Mouse (Mus musculus): Measurements from ENCODE around the gene Tctn1.
"Not testable (repeated sequence)": the region's sequence is repeated elsewhere in the genome, so short reads cannot be mapped to it uniquely, and the experiment has no call there.

The Tctn1 gene

GRCm38 (mm10) chr5:122217636-122218035 lies 46.6 kb downstream of the Tctn1 start:
- DNase-seq, result no peak

GRCm38 (mm10) chr5:122213861-122214260 lies 50.4 kb downstream of the Tctn1 start:
- DNase-seq, result no peak

- DNase-seq, result not testable (repeated sequence)
Measured at GRCm38 (mm10) chr5:122212820-122213219, 51.4 kb downstream of the Tctn1 start.

GRCm38 (mm10) chr5:122212125-122212524 lies 52.1 kb downstream of the Tctn1 start:
- DNase-seq, result no peak

GRCm38 (mm10) chr5:122210890-122211289 lies 53.4 kb downstream of the Tctn1 start:
- no peak for DNase-seq

GRCm38 (mm10) chr5:122209591-122210368 lies 54.5 kb downstream of the Tctn1 start:
- peak; percentile 43 for DNase-seq

- DNase-seq, result no peak
Measured at GRCm38 (mm10) chr5:122208909-122209308, 55.4 kb downstream of the Tctn1 start.

GRCm38 (mm10) chr5:122206475-122206874 lies 57.8 kb downstream of the Tctn1 start, which contains the start of gene Hvcn1:
TSS of gene Hvcn1 (plus strand) at chr5:122206804.
- DNase-seq, result no peak

- no peak for DNase-seq
Measured at GRCm38 (mm10) chr5:122204180-122204579, 60.1 kb downstream of the Tctn1 start.

- no peak for DNase-seq
Measured at GRCm38 (mm10) chr5:122201904-122202303, 62.4 kb downstream of the Tctn1 start.

- DNase-seq, result no peak
Measured at GRCm38 (mm10) chr5:122200872-122201271, 63.4 kb downstream of the Tctn1 start.

- no peak for DNase-seq
Measured at GRCm38 (mm10) chr5:122192347-122192746, 71.9 kb downstream of the Tctn1 start.

GRCm38 (mm10) chr5:122191269-122192063 lies 72.8 kb downstream of the Tctn1 start:
- no peak for DNase-seq

- DNase-seq, result no peak
Measured at GRCm38 (mm10) chr5:122190465-122190864, 73.8 kb downstream of the Tctn1 start.

- DNase-seq, result no peak
Measured at GRCm38 (mm10) chr5:122189115-122189514, 75.1 kb downstream of the Tctn1 start.
